Mouse (Mus musculus) MEL (cell line): ENCODE measurements at regions not wholly inside any gene's neighbourhood (a gene's known extent, or its start where the extent isn't known, plus 50 kb on each side); places are given as distances from the start of the nearest gene placed in this dataset.

Experiments
- GATA1 ChIP-seq: IDR thresholded peaks from 2 replicates; pipeline ENCODE4 v1.6.1; 2011; ENCODE audit warnings: low read depth, low read length, improper control_type of control experiment
- KAT2A ChIP-seq: conservative IDR thresholded peaks from 2 replicates; pipeline ENCODE4 v1.6.1; 2012; ENCODE audit warnings: low read depth, low read length, improper control_type of control experiment, inconsistent platforms
- POLR2A ChIP-seq, 2 experiments: IDR thresholded peaks; 2 replicates each; pipeline ENCODE4 v1.6.1; 2011 to 2012; ENCODE audit warnings: low read length in 2 of 2, mild to moderate bottlenecking in 2 of 2, control low read depth in 1 of 2, improper control_type of control experiment in 1 of 2, low read depth in 1 of 2, moderate library complexity in 1 of 2; ENCODE audit not compliant: control insufficient read depth in 1 of 2, insufficient read depth in 1 of 2, poor library complexity in 1 of 2
- USF1 ChIP-seq: IDR thresholded peaks from 2 replicates; pipeline ENCODE4 v1.6.1; 2014; ENCODE audit warnings: low read depth, mild to moderate bottlenecking, inconsistent platforms, low read length, improper control_type of control experiment, moderate library complexity
- ZKSCAN1 ChIP-seq: IDR thresholded peaks from 2 replicates; pipeline ENCODE4 v1.6.1; 2012; ENCODE audit warnings: low read depth, mild to moderate bottlenecking, inconsistent platforms, low read length, improper control_type of control experiment, moderate library complexity

DNA sequence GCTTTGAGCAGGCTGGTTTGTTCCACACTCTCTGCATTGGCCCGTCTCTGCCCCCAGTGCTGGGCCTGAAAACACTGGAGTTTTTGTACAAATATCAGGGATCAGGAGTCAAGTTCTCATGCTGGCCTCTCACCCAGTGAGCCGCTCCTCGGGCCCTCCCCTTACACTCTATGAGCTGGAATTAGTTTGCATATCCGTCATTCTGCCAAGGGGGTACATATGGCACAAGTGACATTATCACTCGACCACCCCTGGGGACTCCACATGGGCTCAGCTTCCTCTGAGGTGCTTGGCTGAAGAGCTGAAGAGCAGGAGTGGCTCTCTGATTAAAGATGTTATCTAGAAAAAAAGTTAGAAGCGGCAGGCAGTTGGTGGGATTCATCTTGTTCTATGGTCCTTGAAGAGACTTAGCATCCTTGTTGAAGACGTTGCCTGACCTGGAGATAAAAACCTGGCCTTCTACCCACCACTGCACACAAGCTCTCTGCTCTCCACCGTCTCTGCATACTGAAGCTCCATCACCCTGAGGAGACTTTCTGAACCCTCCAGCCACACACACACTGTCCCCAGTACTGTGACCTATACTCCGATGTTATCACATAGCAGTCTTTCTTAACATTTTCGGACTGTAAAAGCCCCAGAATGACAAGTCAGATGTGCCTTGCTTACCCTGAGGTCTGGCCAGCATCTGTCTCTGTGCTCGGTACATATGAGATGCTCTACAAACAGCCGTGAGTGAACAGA, 144.2 kb downstream of the Setd4 start:
- TF ChIP-seq POLR2A (IDR thresholded peaks at IDR 0.05; ENCODE audit: control insufficient read depth in 1 of 2, insufficient read depth in 1 of 2, low read depth in 1 of 2, low read length in 2 of 2, poor library complexity in 1 of 2) (no peak), KAT2A (no peak), GATA1 (no peak), ZKSCAN1 (no peak), USF1 (no peak)
